Mouse (Mus musculus): ENCODE measurements around the gene Gipc1. TPM values are rescaled to one million over a fixed set of nuclear protein-coding genes. Genes with fewer than 3 reads are reported as not detected.

The Gipc1 gene
- polyA plus RNA-seq, 1 experiment from 2014 or later = 220 TPM

GRCm38 (mm10) chr8:83652744-83653661 lies 526 bp downstream of the Gipc1 start:
- peak overlapping the region; percentile 89 for H3K4me2 ChIP-seq
- peak overlapping the region; percentile 85 for H3K27ac ChIP-seq
- H3K27me3 ChIP-seq = no peaks in the 10 kb centered on the region
- 1% methylated on average over 46 of the region's 46 CpGs for WGBS
- peak; percentile 13; the same call in 1 of the 2 replicates for ATAC-seq (replicated peaks; ENCODE audit: low FRiP score)
- peak overlapping the region; percentile 73 for H3K9ac ChIP-seq
- H3K36me3 ChIP-seq = peaks cover 24% of the 10 kb centered on the region
- H3K4me1 ChIP-seq = peaks cover 44% of the 10 kb centered on the region
- no peaks in the 10 kb centered on the region for H3K9me3 ChIP-seq (replicated peaks)
- H3K4me3 ChIP-seq (replicated peaks) = peak overlapping the region; percentile 76

- Histone ChIP-seq H3K4me1 (peaks cover 44% of the 10 kb centered on the region), H3K4me3 (replicated peaks) (peak overlapping the region; percentile 76), H3K36me3 (peaks cover 26% of the 10 kb centered on the region), H3K9ac (peak overlapping the region; percentile 73), H3K27me3 (no peaks in the 10 kb centered on the region), H3K4me2 (peak overlapping the region; percentile 89), H3K9me3 (replicated peaks) (no peaks in the 10 kb centered on the region), H3K27ac (peak overlapping the region; percentile 85)
- WGBS = 32% methylated on average over 10 of the region's 10 CpGs
- 0 out of 2 replicates have a peak, but pooled peaks have one; percentile 0 for ATAC-seq (replicated peaks; ENCODE audit: low FRiP score)
These were observed 1.2 kb downstream of the Gipc1 start for GRCm38 (mm10) chr8:83653662-83654017.

- peaks cover 45% of the 10 kb centered on the region for H3K4me1 ChIP-seq
- 91% methylated on average over 6 of the region's 6 CpGs for WGBS
- peaks cover 33% of the 10 kb centered on the region for H3K36me3 ChIP-seq
- no peak overlapping the region for H3K27ac ChIP-seq
- no peak overlapping the region for H3K9ac ChIP-seq
- no peaks in the 10 kb centered on the region for H3K27me3 ChIP-seq
- no peaks in the 10 kb centered on the region for H3K9me3 ChIP-seq (replicated peaks)
- no peak for ATAC-seq (replicated peaks; ENCODE audit: low FRiP score)
- no peak overlapping the region for H3K4me3 ChIP-seq (replicated peaks)
- no peak overlapping the region for H3K4me2 ChIP-seq
These were observed 2.2 kb downstream of the Gipc1 start for GRCm38 (mm10) chr8:83654725-83655124.

- Histone ChIP-seq H3K36me3 (peaks cover 33% of the 10 kb centered on the region), H3K9ac (no peak overlapping the region), H3K4me3 (replicated peaks) (no peak overlapping the region), H3K27ac (0 out of 2 replicates have a peak overlapping the region, but pooled peaks have one; percentile 57), H3K9me3 (replicated peaks) (no peaks in the 10 kb centered on the region), H3K4me2 (no peak overlapping the region), H3K4me1 (peaks cover 58% of the 10 kb centered on the region), H3K27me3 (no peaks in the 10 kb centered on the region)
- no peak for ATAC-seq (replicated peaks; ENCODE audit: low FRiP score)
- 89% methylated on average over 9 of the region's 9 CpGs for WGBS
These were observed 3.6 kb downstream of the Gipc1 start for GRCm38 (mm10) chr8:83656043-83656442.

GRCm38 (mm10) chr8:83656484-83657246 lies 4.2 kb downstream of the Gipc1 start:
- 79% methylated on average over 13 of the region's 13 CpGs for WGBS
- H3K36me3 ChIP-seq = peaks cover 33% of the 10 kb centered on the region
- H3K9ac ChIP-seq = no peak overlapping the region
- no peaks in the 10 kb centered on the region for H3K9me3 ChIP-seq (replicated peaks)
- no peaks in the 10 kb centered on the region for H3K27me3 ChIP-seq
- ATAC-seq (replicated peaks; ENCODE audit: low FRiP score) = no peak
- no peak overlapping the region for H3K4me2 ChIP-seq
- no peak overlapping the region for H3K4me3 ChIP-seq (replicated peaks)
- peaks cover 64% of the 10 kb centered on the region for H3K4me1 ChIP-seq
- H3K27ac ChIP-seq = peak overlapping the region; percentile 57; the same call in 1 of the 2 replicates

GRCm38 (mm10) chr8:83660545-83660944 lies 8.1 kb downstream of the Gipc1 start:
- peak overlapping the region; percentile 88 for H3K27ac ChIP-seq
- 8% methylated on average over 8 of the region's 8 CpGs for WGBS
- 0 out of 2 replicates have a peak overlapping the region, but pooled peaks have one; percentile 3 for H3K9ac ChIP-seq
- ATAC-seq (replicated peaks; ENCODE audit: low FRiP score) = no peak
- H3K9me3 ChIP-seq (replicated peaks) = no peaks in the 10 kb centered on the region
- H3K4me2 ChIP-seq = peak overlapping the region; percentile 45
- H3K36me3 ChIP-seq = peaks cover 46% of the 10 kb centered on the region
- no peaks in the 10 kb centered on the region for H3K27me3 ChIP-seq
- peak overlapping the region; percentile 29 for H3K4me3 ChIP-seq (replicated peaks)
- H3K4me1 ChIP-seq = peaks cover 78% of the 10 kb centered on the region

- H3K4me2 ChIP-seq = peak overlapping the region; percentile 45
- H3K4me1 ChIP-seq = peaks cover 78% of the 10 kb centered on the region
- no peaks in the 10 kb centered on the region for H3K9me3 ChIP-seq (replicated peaks)
- peak overlapping the region; percentile 29 for H3K4me3 ChIP-seq (replicated peaks)
- peak overlapping the region; percentile 88 for H3K27ac ChIP-seq
- WGBS = 13% methylated on average over 22 of the region's 22 CpGs
- H3K9ac ChIP-seq = peak overlapping the region; percentile 3; the same call in 1 of the 2 replicates
- H3K27me3 ChIP-seq = no peaks in the 10 kb centered on the region
- ATAC-seq (replicated peaks; ENCODE audit: low FRiP score) = peak; percentile 10
- H3K36me3 ChIP-seq = peaks cover 40% of the 10 kb centered on the region
These were observed 8.7 kb downstream of the Gipc1 start for GRCm38 (mm10) chr8:83660995-83661680.

GRCm38 (mm10) chr8:83662421-83662826 lies 9.9 kb downstream of the Gipc1 start:
- H3K27ac ChIP-seq = peak overlapping the region; percentile 88
- no peak overlapping the region for H3K4me3 ChIP-seq (replicated peaks)
- peaks cover 78% of the 10 kb centered on the region for H3K4me1 ChIP-seq
- peak overlapping the region; percentile 30 for H3K4me2 ChIP-seq
- no peaks in the 10 kb centered on the region for H3K9me3 ChIP-seq (replicated peaks)
- H3K9ac ChIP-seq = no peak overlapping the region
- 7% methylated on average over 4 of the region's 4 CpGs for WGBS
- peak; percentile 68 for ATAC-seq (replicated peaks; ENCODE audit: low FRiP score)
- H3K27me3 ChIP-seq = no peaks in the 10 kb centered on the region
- H3K36me3 ChIP-seq = peaks cover 32% of the 10 kb centered on the region

- no peaks in the 10 kb centered on the region for H3K9me3 ChIP-seq (replicated peaks)
- H3K36me3 ChIP-seq = peaks cover 22% of the 10 kb centered on the region
- H3K4me1 ChIP-seq = peaks cover 95% of the 10 kb centered on the region
- H3K27ac ChIP-seq = peak overlapping the region; percentile 88
- no peak overlapping the region for H3K4me3 ChIP-seq (replicated peaks)
- 86% methylated on average over 13 of the region's 13 CpGs for WGBS
- H3K27me3 ChIP-seq = 0 out of 2 replicates have a peak, but pooled peaks cover 4% of the 10 kb centered on the region
- H3K4me2 ChIP-seq = no peak overlapping the region
- H3K9ac ChIP-seq = no peak overlapping the region
- ATAC-seq (replicated peaks; ENCODE audit: low FRiP score) = no peak
These were observed 11.6 kb downstream of the Gipc1 start for GRCm38 (mm10) chr8:83664096-83664495.

- no peak for ATAC-seq (replicated peaks; ENCODE audit: low FRiP score)
- Histone ChIP-seq H3K36me3 (peaks cover 29% of the 10 kb centered on the region), H3K4me2 (no peak overlapping the region), H3K4me3 (replicated peaks) (no peak overlapping the region), H3K27me3 (0 out of 2 replicates have a peak, but pooled peaks cover 4% of the 10 kb centered on the region), H3K9ac (no peak overlapping the region; the same call in 1 of the 2 replicates), H3K9me3 (replicated peaks) (no peaks in the 10 kb centered on the region), H3K4me1 (peaks cover 94% of the 10 kb centered on the region), H3K27ac (peak overlapping the region; percentile 88)
- WGBS = 20% methylated on average over 2 of the region's 2 CpGs
These were observed 12.6 kb downstream of the Gipc1 start for GRCm38 (mm10) chr8:83664931-83665625.

Measured in kidney, embryonic 15.5 days (tissue).